Mouse (Mus musculus) stomach, postnatal 0 days (tissue): ENCODE results near the gene Bves.

Experiments used
- CTCF ChIP-seq: IDR thresholded peaks from 2 replicates; pipeline ENCODE4 v1.5.1; 2016; ENCODE audit warnings: antibody characterized with exemption, low read depth, mild to moderate bottlenecking, moderate library complexity
- EP300 ChIP-seq: optimal IDR thresholded peaks from 2 replicates; pipeline ENCODE3; 2016; ENCODE audit warnings: antibody characterized with exemption

- TF ChIP-seq CTCF (no peak), EP300 (no peak)
These were observed 20.7 kb upstream of the Bves start for GRCm38 (mm10) chr10:45314865-45315264.
